Mouse (Mus musculus) bone marrow, adult 2 months (tissue): ENCODE measurements around the gene P3h2.

Experiments used
- CTCF ChIP-seq: fragments of 200-500 bp; IDR thresholded peaks from 2 replicates; pipeline ENCODE4 v1.5.1; 2011; ENCODE audit warnings: low read length, control low read depth; ENCODE audit not compliant: control insufficient read depth, insufficient read depth
- POLR2A ChIP-seq: fragments of 200-500 bp; IDR thresholded peaks from 2 replicates; pipeline ENCODE4 v1.6.1; 2011; ENCODE audit warnings: low read depth, mild to moderate bottlenecking, control low read depth, low read length, borderline replicate concordance; ENCODE audit not compliant: control insufficient read depth

DNA sequence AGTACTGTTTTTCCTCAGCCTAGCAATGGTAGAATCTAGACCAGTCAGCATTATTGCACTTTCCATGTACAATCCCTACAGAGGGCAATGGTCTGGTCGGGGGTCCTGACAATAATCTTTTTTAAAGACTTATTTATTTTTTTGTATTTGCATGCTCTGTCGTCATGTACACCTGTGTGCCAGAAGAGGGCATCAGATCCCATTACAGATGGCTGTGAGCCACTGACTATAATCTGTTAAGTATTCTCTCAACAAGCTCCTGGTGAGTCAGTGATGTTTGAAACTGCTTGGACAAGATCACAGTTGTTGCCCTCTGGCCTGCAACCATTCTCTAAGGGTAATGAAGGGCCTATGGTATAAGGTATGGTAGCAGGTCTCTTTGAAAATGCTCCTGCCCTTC, 83.8 kb downstream of the P3h2 start:
- no peak for TF ChIP-seq POLR2A
- no peak for TF ChIP-seq CTCF
